Mouse (Mus musculus) hindbrain, embryonic 14.5 days (tissue): ENCODE data around the gene Gng12. TPM values are rescaled to one million over a fixed set of nuclear protein-coding genes. Genes with fewer than 3 reads are reported as not detected.

Experiments used
- ATAC-seq: fragments of 200-750 bp; cut with Nextera tagmentation; 2 replicates; pipeline ENCODE4 v1.8.0; 2017; ENCODE audit warnings: moderate number of reproducible peaks, mild to moderate bottlenecking, moderate TSS enrichment, moderate library complexity; ENCODE audit not compliant: low FRiP score
- DNase-seq: peaks from one replicate; pipeline ENCODE4 v3.0.0-alpha.2; 2015; ENCODE audit warnings: low spot score
- H3K27ac ChIP-seq: fragments of 300-500 bp; sonication (generic); 2 replicates; pipeline ENCODE4 v1.5.1; 2014; ENCODE audit warnings: mild to moderate bottlenecking, moderate library complexity
- H3K27me3 ChIP-seq: fragments of 300-500 bp; sonication (generic); 2 replicates; pipeline ENCODE4 v1.6.1; 2014; ENCODE audit warnings: mild to moderate bottlenecking, low read length, mixed read lengths; ENCODE audit not compliant: control insufficient read depth, insufficient read depth
- H3K36me3 ChIP-seq: fragments of 300-500 bp; sonication (generic); replicated peaks from 2 replicates; pipeline ENCODE4 v1.6.1; 2014; ENCODE audit not compliant: control insufficient read depth, insufficient read depth
- H3K4me1 ChIP-seq: fragments of 300-500 bp; sonication (generic); replicated peaks from 2 replicates; pipeline ENCODE4 v1.6.1; 2014; ENCODE audit warnings: antibody characterized with exemption, low read length, mixed read lengths; ENCODE audit not compliant: control insufficient read depth, insufficient read depth
- H3K4me2 ChIP-seq: fragments of 300-500 bp; sonication (generic); replicated peaks from 2 replicates; pipeline ENCODE4 v1.6.1; 2014; ENCODE audit warnings: mild to moderate bottlenecking, moderate library complexity
- H3K4me3 ChIP-seq: fragments of 300-500 bp; sonication (generic); replicated peaks from 2 replicates; pipeline ENCODE4 v1.5.1; 2014; ENCODE audit warnings: mild to moderate bottlenecking, low read length
- H3K9ac ChIP-seq: fragments of 300-500 bp; sonication (generic); 2 replicates; pipeline ENCODE4 v1.6.1; 2014
- H3K9me3 ChIP-seq: fragments of 300-500 bp; sonication (generic); 2 replicates; pipeline ENCODE4 v1.6.1; 2016; ENCODE audit warnings: low read length; ENCODE audit not compliant: control insufficient read depth
- WGBS: fragments of 180-500 bp; shearing (Covaris S2); extraction: QIAGEN DNeasy Blood & Tissue Kit; methylation state at CpG from one replicate; pipeline ENCODE4 v1.1.7; 2014; 5-methylcytosine and 5-hydroxymethylcytosine counted together
- polyA plus RNA-seq: library from polyadenylated mRNA; unstranded; fragments of >200 nt; fragmentation: Nextera tagmentation; extraction: Ambion mirVana; gene quantifications from 2 replicates; pipeline ENCODE4 v1.2.1, GENCODE M21; 2014

The Gng12 gene
- polyA plus RNA-seq, 1 experiment from 2014 or later = 71.2 TPM

- no peak for DNase-seq
- Histone ChIP-seq H3K4me1 (no peaks in the 10 kb centered on the region), H3K27me3 (no peaks in the 10 kb centered on the region), H3K9ac (no peak overlapping the region), H3K36me3 (no peaks in the 10 kb centered on the region), H3K4me3 (no peak overlapping the region), H3K27ac (no peak overlapping the region; the same call in 1 of the 2 replicates), H3K9me3 (no peaks in the 10 kb centered on the region), H3K4me2 (no peak overlapping the region)
- ATAC-seq = peak; percentile 81
- WGBS = 49% methylated on average over 7 of the region's 7 CpGs
Observed at GRCm38 (mm10) chr6:67010370-67011216, 114.4 kb downstream of the Gng12 start.

- Histone ChIP-seq H3K9ac (no peak overlapping the region), H3K36me3 (no peaks in the 10 kb centered on the region), H3K4me1 (no peaks in the 10 kb centered on the region), H3K4me3 (no peak overlapping the region), H3K4me2 (no peak overlapping the region), H3K27me3 (no peaks in the 10 kb centered on the region), H3K27ac (no peak overlapping the region), H3K9me3 (no peaks in the 10 kb centered on the region)
- DNase-seq (no peak), ATAC-seq (no peak)
Observed at GRCm38 (mm10) chr6:67011217-67011518, 115.0 kb downstream of the Gng12 start.

- Histone ChIP-seq H3K4me3 (no peak overlapping the region), H3K9ac (no peak overlapping the region), H3K4me2 (no peak overlapping the region), H3K36me3 (no peaks in the 10 kb centered on the region), H3K27ac (no peak overlapping the region), H3K27me3 (no peaks in the 10 kb centered on the region), H3K4me1 (no peaks in the 10 kb centered on the region), H3K9me3 (no peaks in the 10 kb centered on the region)
- WGBS = 84% methylated on average over 6 of the region's 6 CpGs
- ATAC-seq (no peak), DNase-seq (no peak)
Observed at GRCm38 (mm10) chr6:67013293-67013948, 117.2 kb downstream of the Gng12 start.

- no peak for DNase-seq
- no peaks in the 10 kb centered on the region for H3K27me3 ChIP-seq
- no peaks in the 10 kb centered on the region for H3K9me3 ChIP-seq
- H3K4me3 ChIP-seq = no peak overlapping the region
- ATAC-seq = no peak
- H3K27ac ChIP-seq = no peak overlapping the region
- H3K9ac ChIP-seq = no peak overlapping the region
- WGBS = 91% methylated on average over 9 of the region's 9 CpGs
- no peak overlapping the region for H3K4me2 ChIP-seq
- H3K36me3 ChIP-seq = no peaks in the 10 kb centered on the region
- no peaks in the 10 kb centered on the region for H3K4me1 ChIP-seq
Observed at GRCm38 (mm10) chr6:67013949-67014678, 117.9 kb downstream of the Gng12 start.

- Histone ChIP-seq H3K4me2 (no peak overlapping the region), H3K27me3 (no peaks in the 10 kb centered on the region), H3K27ac (no peak overlapping the region), H3K9me3 (no peaks in the 10 kb centered on the region), H3K4me1 (no peaks in the 10 kb centered on the region), H3K4me3 (no peak overlapping the region), H3K9ac (no peak overlapping the region), H3K36me3 (no peaks in the 10 kb centered on the region)
- WGBS = 86% methylated on average over 1 of the region's 1 CpGs
- no peak for ATAC-seq
- no peak for DNase-seq
Observed at GRCm38 (mm10) chr6:67014679-67015075, 118.5 kb downstream of the Gng12 start.

- DNase-seq (no peak), ATAC-seq (no peak)
- no peak overlapping the region for H3K4me3 ChIP-seq
- H3K9ac ChIP-seq = no peak overlapping the region
- H3K4me1 ChIP-seq = no peaks in the 10 kb centered on the region
- no peak overlapping the region for H3K4me2 ChIP-seq
- WGBS = 87% methylated on average over 8 of the region's 8 CpGs
- H3K9me3 ChIP-seq = no peaks in the 10 kb centered on the region
- H3K27ac ChIP-seq = no peak overlapping the region
- H3K36me3 ChIP-seq = no peaks in the 10 kb centered on the region
- H3K27me3 ChIP-seq = no peaks in the 10 kb centered on the region
Observed at GRCm38 (mm10) chr6:67015739-67016519, 119.7 kb downstream of the Gng12 start.

- DNase-seq (no peak), ATAC-seq (no peak)
- Histone ChIP-seq H3K27ac (no peak overlapping the region), H3K9me3 (no peaks in the 10 kb centered on the region), H3K36me3 (no peaks in the 10 kb centered on the region), H3K4me1 (no peaks in the 10 kb centered on the region), H3K9ac (no peak overlapping the region), H3K4me2 (no peak overlapping the region), H3K4me3 (no peak overlapping the region), H3K27me3 (no peaks in the 10 kb centered on the region)
- WGBS = 73% methylated on average over 7 of the region's 7 CpGs
Observed at GRCm38 (mm10) chr6:67016520-67017111, 120.4 kb downstream of the Gng12 start.

- Histone ChIP-seq H3K4me2 (no peak overlapping the region), H3K27me3 (no peaks in the 10 kb centered on the region), H3K4me3 (no peak overlapping the region), H3K4me1 (no peaks in the 10 kb centered on the region), H3K9me3 (no peaks in the 10 kb centered on the region), H3K36me3 (no peaks in the 10 kb centered on the region), H3K9ac (no peak overlapping the region), H3K27ac (no peak overlapping the region)
- ATAC-seq (no peak), DNase-seq (no peak)
- WGBS = 69% methylated on average over 4 of the region's 4 CpGs
Observed at GRCm38 (mm10) chr6:67018365-67018764, 122.2 kb downstream of the Gng12 start.
